Mouse (Mus musculus): Measurements from ENCODE around the gene Gtdc1.

Gene Gtdc1

DNA sequence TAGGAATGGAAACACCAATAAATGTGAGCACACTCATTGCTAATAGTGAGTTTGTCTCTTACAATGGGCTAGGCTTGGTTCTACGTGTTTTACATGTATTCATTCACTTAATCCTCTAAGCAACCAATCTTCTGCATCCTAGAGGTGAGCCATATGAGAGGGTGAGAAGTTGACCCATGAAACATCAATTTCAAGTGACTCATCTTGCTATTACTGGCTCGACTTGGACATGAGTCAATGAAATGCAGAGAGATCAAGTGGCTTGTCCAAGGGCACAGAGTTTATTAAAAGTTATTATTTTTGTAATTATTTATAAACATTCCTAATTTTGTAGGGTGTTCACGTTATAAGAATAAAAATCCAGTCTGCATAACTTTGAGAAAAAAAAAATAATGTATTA, 408.2 kb downstream of the Gtdc1 start:
- no peak for DNase-seq

DNA sequence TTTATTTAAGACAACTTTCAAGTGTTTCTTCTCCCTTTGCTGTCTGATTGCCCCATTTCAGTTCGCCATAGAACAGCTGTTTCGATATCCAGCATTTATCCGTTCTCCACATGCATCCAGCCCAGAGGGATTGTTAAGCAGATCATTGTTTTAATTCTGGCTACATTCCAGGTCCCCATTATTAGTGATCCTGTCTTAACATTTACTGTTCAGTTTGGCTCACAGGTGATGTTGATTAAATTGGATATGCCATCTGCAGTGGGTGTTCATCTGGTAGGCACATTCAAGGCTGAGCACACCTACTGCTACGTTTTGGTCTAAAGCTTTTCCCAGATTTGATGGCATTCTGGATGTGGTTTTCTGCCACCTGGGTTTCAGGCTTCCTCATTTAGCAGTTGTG, 409.4 kb downstream of the Gtdc1 start:
- DNase-seq: no peak

Measured in kidney, postnatal 25 days (tissue).